Mouse (Mus musculus) gastrocnemius, postnatal 10 days (tissue): ENCODE data around the gene Slc10a7. TPM values are rescaled to one million over a fixed set of nuclear protein-coding genes. Genes with fewer than 3 reads are reported as not detected.
A peak's percentile ranks its signal among the peaks of the same experiment; 100 is the strongest.

Source experiments
- DNase-seq: peaks from one replicate; pipeline ENCODE4 v3.0.0; 2021; ENCODE audit warnings: mixed read lengths
- total RNA-seq, 2 experiments: library from RNA; stranded (reverse); gene quantifications; 2 replicates each; pipeline ENCODE4 v1.2.3; 2021

The Slc10a7 gene
- total RNA-seq, 2 experiments from 2014 or later: 10.1 to 11.0 TPM

DNA sequence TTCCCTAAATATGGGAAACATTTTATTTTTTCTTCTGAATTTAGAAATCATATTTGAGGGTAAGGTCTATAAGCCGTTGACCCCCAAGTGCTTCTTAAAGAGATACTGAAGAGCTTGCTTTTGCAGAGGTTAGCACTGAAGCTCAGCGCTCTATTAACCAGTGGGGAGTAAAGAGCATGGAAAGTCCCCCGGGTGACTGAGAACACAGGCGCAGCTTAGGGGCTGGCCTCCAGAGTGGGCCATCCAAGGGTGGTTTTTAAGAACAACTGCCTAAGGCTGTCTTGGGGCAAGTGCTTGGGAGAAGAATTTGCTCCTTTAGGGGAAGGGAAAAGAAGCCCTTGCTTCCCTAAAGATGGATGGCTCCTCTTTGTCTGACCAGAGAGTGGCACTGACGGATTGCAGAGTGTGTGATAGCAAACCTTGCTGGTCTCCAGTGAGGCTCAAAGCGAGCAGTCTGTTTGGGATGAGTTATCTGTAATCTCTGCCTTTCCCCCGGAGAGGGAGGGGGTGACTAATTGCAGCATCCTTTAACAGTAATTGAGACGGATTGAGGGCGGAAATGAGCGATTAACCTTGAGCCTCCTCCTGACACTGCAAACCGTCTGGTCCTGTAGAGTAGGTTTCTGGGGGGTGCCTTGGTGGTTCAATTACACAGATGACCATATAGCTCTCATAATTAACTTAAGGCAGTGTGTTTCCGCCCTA is 115.7 kb downstream of the Slc10a7 start:
- DNase-seq: no peak

DNA sequence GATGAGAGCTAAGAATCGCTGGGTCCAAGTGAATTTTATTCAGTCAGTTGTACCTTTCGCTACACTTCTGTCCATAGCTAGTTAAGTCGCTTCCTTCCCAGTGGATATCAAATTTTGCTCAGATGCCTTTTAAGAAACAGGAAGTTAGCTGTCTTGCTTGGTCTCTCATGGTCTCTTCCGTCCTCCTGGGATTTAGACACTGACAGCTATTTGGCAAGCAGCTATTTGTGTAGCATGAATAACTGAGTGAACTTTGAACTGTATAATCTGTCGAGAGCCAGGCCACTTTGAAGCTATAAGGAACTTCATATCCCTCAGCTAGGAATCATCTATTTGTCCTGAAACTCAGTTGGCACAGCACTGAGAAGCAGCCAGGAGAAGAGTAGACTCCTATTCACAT is 117.5 kb downstream of the Slc10a7 start:
- no peak for DNase-seq

DNA sequence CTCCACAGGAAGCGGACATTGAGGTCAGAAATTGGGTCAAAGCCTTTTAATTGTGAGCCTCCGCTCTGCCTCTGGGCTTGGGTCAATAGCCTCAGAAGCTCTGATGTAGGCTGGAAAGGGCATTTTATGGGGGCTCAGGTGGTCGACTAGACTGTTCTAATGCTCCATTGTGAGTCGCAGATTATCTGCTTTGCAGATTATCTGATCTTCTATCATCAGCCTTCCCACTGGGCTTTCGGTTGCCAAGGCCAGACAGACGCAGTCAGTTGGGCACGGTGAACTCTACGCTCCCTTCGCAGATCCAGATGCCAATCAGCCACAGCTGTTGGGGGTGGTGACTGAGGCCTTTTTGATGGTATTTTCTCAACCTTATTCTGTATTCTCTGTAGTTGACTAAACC is 118.6 kb downstream of the Slc10a7 start:
- DNase-seq: no peak

DNA sequence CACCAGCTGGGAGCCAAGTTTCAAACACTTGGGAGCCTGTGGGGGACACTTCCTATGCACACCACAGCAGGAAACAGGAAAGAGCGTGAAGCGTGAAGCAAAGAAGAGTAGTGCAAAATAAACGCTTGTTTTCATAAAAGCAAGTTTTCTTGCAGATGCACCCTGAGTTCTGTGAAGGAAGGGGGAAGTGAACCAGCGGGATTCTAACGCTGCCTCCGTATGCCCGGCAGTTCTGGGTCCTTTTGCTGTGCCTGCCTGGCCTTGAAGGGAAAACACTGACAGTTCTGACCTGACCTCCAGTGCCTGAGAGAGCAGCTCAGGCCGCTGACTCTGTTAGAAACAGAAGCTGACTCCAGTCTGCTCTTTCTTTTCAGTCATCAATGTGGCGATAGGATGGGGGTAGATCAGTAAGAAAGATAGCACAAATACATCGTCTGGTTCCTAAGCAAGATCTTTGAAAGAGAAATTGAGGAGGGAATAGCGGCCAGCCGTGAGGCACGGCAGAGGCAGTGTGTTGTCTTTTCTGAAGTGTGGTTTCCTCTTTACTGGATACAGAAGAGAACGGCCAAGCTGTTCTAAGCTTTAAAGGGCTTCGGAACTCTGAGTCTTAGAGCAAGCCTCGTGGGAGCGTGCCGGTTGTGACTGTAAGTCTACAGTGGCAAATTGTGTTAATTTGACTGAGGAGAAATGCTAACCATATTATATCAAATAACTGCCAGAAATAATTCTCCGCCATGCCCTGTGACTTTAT is 121.4 kb downstream of the Slc10a7 start:
- no peak for DNase-seq

DNA sequence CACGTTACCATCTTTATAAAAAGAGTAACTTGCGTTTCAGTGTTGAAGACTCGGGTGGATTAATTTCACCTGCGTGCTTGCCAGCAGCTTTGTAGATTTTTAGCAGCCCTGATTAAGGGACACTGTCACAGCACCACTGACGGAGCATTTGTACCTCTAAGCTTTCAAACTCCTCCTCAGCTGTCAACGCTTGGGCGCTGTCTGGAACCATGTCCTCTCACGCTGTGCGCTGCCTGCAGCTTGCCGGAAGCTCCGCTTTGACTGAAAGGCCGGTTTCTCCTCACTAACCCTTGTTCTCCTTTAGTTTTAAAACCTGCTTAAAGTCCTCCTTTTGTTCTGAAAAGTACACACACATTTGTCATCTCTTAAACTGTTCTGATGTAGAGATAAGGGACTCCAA is 123.9 kb downstream of the Slc10a7 start:
- no peak for DNase-seq

DNA sequence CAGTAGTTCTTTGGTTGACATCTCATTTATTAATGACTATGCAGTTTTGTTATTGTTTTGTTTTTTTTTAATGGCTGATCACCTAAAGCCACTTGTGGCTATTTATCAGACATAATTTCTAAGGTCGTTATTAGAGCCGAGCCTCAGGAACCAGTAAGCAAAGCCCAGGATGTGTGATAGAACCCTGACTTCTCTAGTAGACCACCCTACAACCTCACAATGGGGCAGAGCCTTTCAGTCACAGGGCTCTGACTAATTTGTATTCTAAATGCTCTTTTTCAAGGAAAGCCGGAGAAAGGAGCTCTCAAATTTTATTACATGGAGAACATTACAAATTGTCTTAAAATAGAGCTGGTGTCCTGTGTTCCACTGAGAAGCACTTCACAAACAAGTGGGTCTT is 124.9 kb downstream of the Slc10a7 start:
- DNase-seq: no peak

DNA sequence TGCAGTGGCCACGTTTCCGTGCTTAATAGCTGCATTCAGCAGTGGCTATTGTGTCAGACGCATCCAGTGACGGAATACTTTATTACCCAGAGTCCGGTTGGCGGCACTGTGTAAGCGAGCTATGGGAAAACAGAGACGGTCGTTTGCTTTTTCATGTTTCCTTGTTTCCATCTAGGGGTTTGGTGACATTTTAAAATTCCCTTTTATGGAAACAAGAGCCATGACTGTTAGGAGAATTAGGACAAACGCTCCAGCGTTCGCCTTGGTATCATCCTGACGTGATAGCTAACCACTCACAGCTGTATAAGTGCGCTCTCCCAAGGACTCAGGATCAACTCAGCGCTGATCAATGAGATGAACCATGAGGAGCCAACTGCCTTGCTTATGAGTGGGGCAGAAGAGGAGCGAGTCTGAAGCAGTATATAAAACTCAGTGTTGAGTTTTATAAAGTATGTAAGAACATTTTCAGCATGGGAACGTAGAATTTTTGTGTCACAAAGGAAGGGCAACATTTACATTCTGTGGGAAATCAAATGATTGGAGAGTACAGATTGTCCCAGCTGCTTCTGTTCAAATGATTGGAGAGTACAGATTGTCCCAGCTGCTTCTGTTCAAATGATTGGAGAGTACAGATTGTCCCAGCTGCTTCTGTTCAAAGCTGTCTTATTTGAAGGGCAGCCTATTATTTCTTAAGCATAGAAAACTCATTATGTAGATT is 125.5 kb downstream of the Slc10a7 start:
- no peak for DNase-seq

DNA sequence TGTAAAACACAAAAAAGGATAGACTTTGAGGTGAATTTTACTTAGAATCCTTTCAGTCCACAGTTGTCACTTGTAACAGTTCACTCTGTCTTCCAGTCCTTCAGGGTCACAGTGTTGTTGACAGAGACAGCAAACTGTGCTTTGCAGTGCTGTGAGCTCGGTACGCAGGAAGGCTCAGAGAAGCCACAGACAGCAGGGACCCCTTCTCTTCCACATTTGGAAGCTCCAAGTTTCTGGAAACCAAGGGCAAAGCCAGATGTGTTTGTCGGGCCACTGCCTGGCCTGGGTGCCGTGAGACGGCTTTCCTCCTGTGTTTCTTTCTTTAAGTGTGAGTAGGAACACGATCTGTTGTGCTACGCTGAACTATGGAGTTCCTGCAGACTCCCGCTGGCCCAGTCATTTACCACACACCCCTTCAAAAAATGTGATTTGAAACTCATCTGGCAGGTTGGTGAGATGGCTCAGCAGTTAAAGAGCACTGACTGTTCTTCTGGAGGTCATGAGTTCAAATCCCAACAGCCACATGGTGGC is 126.2 kb downstream of the Slc10a7 start:
- DNase-seq: no peak

DNA sequence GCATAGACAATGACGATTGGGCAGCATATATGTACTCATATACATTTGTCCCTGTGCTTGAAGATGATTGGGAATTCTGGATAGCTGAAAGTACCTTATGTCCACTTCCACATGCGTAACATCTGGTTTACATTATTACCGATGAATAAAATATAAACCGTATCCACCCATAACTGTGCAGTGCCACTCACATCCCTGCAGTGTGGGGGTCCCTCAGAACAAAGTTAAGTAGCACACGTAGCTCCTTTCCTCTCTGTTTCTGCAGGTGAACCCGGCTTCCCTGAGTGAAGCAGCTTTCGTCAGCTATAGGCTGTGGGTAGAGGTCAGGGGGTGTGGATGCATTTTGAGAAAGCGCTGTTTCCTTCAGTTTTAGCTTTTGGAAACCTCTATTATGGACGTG is 132.8 kb downstream of the Slc10a7 start:
- DNase-seq: no peak

DNA sequence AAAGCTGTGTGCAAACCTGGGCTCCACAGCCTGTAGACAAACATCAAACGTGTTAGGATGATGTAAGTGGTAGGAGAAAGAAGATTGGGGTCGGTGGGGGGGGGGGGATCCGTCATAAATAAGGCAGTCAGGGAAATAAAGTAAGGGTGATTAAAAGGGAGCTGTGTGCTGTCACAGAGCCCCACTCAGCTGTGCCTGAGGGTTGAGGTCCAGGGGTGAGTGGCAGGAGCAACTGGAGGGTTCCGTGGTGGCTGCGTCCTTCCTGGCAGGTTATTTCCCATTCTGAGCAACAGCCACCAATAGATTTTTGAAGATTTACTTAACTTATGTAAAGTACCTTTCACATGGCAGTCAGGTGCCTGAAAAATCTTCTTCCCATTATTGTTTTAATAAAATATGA is 133.2 kb downstream of the Slc10a7 start:
- no peak for DNase-seq

DNA sequence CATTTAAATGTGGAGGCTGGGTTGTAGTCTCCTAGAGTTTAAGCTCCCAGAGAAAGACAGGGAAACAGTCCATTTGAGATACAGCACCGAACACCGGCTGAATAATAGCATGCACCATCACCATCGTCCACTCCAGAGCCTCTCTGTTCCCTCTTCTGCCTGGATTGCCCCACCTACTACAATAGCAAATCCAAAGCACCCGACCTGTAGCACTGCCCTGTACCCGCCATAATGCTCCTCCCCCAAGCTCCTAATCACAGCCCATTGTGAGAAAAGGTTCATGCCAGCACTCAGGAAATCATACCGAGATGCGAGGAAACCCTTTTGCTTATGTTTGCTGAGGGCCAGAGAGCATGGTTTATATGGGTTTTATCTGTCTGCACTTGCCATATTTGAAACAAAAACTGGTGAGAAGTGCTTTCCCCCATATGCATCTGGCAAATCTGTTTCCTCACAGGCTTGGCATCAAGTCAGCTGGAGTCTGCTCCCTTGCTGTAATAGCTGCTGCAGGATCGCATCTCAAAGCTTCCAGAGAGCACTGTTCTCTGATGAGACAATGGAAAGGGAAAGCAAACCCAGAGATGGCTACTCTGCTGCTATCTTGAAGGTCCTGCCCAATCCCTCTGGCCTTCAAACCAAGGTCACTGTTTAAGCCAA is 138.0 kb downstream of the Slc10a7 start:
- DNase-seq: no peak

DNA sequence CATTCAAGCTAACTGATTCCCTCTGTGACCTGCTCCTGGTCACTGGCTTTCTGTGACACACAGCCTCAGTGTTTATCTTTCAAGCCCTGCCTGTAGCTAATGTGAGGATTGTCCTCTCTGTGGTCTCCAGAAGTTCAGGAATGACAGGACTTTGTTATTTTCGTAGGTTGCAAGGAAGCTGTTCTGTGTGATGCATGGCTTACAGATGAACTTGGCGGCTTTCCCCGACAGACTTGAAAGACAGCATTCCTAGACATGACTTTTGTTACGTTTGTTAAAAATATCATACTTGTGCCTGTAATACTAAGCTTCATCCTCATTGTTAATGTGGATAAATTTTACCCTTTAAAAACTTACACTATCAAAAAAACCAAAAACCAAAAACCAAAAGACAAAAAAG is 138.7 kb downstream of the Slc10a7 start:
- no peak for DNase-seq

DNA sequence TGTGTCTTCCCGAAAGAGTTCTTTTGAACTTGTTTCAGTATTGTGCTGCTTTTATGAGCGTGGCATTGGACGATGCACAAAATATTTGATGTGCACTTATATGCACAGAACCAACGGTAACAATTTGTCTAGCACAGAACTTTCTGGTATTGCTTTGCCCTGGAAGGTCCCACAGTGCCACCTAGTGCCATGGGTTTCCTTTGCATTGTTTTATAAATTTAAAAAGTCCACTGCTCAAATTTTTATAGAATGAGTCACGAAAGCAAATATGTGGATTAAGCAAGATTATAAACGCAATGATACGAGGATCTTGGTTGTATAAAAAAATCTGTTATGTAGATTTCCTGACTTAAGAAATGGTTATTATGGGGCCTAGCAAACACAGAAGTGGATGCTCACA is 139.8 kb downstream of the Slc10a7 start:
- DNase-seq: peak; percentile 71

DNA sequence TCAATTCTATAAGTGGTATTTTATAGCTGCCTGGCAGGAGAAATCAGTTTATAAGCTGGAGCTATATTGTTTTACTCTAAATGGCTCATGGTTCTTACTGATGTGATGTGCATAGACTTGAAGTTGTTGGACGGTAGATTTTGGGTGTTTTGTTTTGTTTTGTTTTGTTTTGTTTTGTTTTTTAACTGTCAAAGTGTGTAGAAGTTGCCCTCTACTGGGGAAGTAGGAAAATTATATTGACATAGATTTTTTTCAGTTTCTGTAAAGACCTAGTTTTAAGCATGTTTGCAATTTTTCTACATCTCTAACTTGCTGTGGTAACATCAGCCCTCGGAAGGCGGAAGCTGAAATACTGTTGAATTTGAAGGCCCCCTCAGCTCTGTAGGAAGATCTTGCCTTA is 142.5 kb downstream of the Slc10a7 start:
- DNase-seq: no peak

DNA sequence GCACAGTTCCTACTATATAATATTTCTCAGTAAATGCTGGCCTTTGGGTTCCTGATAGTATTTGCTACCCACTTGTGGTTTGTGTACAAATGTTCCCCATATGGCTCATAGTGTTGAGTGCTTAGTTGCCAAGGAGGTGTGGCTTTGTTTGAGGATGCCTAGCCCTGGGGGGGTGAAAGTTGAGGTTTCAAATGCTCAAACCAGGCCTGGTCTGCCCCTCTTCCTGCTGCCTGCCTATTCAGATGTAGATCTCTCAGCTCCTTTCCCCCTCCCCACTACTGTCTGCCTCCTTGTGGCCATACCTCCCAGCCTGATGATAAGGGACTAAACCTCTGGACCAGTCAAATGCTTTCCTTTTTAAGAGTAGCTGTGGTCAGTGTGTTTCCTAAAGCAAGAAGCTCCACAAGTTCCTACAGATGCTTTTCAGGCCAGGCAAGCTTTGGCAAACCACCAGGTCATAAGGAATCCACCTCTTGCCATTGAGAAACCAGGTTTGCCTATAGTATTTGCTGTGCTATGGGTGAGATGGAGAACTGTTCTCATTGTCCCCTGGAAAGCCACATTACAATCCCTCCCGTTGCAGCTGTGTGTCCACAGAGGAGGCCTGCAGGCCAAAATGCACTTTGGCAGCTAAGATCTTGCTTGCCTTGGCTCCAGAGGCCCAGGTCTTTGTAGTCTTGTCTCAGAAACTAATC is 146.4 kb downstream of the Slc10a7 start:
- no peak for DNase-seq

DNA sequence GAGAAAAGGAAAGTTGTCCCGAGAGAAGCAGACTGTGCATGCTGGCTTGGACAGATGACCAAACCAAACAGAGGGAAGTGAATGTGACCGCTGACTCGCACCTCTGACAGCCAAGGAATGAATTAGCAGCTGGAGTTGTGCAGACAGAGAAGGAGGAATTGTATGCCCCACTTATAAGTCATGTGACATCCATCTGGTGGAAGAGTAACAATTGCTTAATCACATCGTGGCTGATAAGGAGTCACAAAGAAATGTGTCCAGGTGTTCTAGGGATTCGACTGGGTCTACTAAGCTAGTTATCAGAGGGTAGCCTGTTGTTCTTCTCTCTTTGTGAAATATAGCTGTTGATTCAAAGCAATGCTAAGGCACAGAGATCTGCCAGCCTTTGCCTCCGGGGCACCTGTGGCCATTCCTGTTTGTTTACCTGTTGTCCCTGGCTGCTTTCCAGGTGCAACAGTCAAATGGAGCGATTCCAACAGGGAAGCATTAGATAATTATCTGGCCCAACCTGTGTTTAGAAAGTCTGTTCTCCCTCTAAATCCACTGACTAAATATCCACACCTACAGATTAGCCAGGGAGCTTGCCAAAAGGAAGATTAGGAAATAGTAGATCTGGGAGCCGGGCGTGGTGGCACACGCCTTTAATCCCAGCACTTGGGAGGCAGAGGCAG is 147.7 kb downstream of the Slc10a7 start:
- no peak for DNase-seq

DNA sequence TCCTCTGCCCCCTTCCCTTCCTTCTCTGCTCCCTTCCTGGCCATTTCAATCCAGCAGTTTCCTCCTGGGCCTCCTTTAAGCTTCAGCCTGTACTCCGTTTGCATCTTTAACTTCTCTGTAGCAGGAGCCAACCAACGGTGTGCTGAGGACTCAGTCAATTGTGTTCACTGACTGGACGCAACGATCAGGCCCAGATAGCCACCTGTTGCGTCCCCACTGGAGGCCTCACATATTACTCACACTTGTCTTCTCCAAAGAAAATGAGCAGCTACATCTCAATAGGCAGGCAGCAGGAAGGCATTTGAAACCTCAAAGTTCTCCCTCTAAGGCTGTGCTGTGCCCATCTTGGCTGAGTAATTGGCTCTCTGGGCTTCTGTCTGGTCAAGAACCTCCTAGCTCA is 149.0 kb downstream of the Slc10a7 start:
- no peak for DNase-seq

DNA sequence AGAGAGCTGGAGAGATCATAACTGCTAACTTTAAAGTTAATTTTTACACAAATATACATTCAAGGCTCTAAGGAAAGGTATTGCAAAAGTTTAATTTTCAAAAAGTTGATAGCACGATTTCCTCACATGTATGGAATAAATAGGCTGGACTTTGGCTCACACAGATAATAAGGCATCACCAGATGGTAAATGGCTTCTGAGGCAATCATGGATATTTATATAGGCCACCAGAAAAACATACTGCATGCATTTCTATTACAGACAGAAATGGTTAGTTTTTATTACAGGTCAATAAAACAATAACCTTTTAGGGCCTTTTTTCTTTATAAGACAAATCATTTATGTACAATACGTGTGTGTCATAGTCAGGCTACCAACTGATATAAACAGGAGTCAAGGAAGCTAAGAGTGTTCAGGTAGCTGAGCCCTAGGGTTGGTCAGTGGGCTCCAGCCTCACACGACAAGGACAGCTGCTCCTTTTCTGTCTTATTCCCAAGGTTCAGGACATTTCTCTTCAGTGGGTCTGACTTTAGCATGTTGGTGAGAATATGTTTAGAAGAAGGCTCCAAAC is 150.6 kb downstream of the Slc10a7 start:
- DNase-seq: no peak

DNA sequence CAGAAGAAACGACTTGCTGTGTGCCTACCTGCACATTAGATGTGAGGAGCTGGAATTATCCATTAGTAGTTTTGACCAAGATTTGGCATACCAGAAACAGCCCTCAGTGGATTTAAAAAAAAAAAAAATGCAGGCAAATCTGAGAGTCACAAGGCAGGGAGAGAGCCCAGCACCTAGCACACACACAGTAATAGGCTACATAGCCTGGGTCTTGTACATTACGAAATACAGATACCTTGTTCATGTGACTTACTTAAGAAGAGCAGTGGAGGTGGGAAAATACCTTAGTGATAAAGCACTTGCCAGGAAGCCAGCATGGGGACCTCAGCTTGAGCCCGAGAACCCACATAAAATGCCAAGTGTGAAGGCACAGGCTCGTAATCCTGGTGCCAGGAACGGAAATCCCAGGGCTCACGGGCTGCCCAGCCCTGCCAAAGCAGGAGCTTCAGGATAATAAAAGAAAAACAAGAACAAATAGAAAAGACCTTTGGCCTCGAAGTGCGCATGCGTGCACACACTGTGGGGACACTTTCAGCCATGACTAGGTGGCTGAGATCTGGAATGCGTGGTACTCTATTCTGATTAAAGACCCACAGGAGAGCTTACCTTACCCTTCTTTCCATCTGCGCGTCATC is 155.3 kb downstream of the Slc10a7 start:
- no peak for DNase-seq

DNA sequence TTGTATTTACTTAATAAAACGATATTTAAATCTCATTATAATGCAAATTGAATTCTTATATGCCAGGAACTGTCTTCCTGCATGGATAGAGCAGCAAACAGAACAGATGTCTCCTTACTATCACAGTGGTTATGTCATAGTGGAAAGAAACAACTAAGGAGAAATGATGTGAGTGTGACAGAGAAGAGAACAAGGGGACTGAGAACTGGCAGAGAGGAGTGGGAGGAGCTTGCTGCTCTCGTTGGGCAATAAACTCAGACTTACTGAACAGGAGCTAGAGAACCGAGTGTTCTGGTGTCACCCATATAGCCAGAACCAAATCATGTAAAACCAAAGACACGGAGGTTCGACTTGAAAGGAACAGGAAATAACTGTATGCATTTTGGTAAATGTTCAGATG is 158.3 kb downstream of the Slc10a7 start:
- DNase-seq: no peak

DNA sequence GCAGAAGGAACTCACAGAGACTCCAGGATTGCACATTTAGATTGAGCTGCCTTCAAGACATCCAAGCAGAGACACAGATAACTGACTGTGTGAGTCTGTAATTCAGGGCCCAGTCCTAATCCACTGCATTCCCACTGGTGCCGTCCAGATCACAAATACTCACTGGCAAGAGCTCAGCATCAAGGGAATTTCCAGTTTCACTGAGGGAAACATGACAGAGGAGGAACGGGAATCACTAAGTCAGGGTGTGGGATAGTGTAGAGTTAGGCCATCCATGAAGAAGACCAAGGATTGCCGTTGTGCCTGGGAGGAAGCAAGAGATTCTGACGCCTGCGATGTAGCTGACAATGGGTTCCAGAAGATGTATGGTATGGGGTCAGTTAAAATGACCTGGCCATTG is 159.1 kb downstream of the Slc10a7 start:
- DNase-seq: no peak
